Mouse (Mus musculus): Measurements from ENCODE around the gene Slain2. TPM values are rescaled to one million over a fixed set of nuclear protein-coding genes. Genes with fewer than 3 reads are reported as not detected.

Slain2 gene
- polyA plus RNA-seq, 2 experiments = 4.5 to 5.4 TPM

DNA sequence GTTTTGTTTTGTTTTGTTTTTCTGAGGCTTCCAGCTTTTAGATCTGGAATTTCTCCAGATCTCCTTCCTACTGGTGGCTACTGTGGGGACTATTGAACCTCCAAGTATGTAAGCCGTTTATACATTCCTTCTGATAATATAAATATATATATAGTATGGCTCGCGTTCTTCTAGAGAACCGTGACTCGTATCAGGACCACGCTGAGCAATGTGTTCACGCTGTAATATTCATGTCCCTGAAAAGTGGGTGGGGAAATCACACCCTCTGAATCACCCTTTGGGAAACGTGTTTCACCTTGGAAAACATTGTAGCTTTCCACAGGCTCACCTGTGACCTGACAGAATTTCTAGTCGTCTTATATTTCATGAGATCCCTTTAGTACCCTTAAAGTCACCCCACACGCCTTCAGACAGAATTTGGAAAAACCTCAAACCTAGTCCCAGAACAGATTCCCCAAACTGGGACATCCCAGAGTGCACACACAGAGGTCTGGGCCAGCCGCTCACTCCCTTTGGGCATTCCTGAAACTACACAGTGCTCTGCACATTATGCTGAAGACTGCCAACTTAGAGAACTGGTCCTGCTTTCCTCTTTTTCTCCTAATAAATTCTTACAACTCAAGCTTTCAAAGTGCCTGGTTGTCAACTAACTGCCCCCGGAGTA, 32.2 kb upstream of the Slain2 start:
- H3K9ac ChIP-seq (replicated peaks) = no peak overlapping the region
- H3K4me1 ChIP-seq (replicated peaks; ENCODE audit: control insufficient read depth in 2 of 2, insufficient read depth in 2 of 2, low read length in 1 of 2) = 0 out of 4 replicates have a peak, but pooled peaks cover 0 to 2% of the 10 kb centered on the region in 2 experiments
- DNase-seq (ENCODE audit: low read depth in 3 of 3, low spot score in 3 of 3) (no peak), ATAC-seq (ENCODE audit: insufficient read depth) (no peak)
- H3K4me3 ChIP-seq (ENCODE audit: insufficient read depth in 1 of 2, low read depth in 2 of 2, low read length in 2 of 2) = no peak overlapping the region
- no peak overlapping the region for H3K4me2 ChIP-seq (ENCODE audit: low read depth)
- H3K9me3 ChIP-seq (ENCODE audit: control insufficient read depth, low read length) = no peaks in the 10 kb centered on the region
- H3K27ac ChIP-seq = no peak overlapping the region
- WGBS (ENCODE audit: insufficient replicate concordance) = 63% methylated on average over 12 of the region's 12 CpGs
- no peaks in the 10 kb centered on the region for H3K27me3 ChIP-seq (ENCODE audit: control insufficient read depth, insufficient read depth, low read length)
- TF ChIP-seq CTCF (IDR thresholded peaks at IDR 0.05; ENCODE audit: low read depth) = no peak
- no peak for TF ChIP-seq EP300 (IDR thresholded peaks at IDR 0.05; ENCODE audit: low read depth)
- H3K36me3 ChIP-seq (replicated peaks; ENCODE audit: control insufficient read depth, insufficient read depth, low read depth) = no peaks in the 10 kb centered on the region

DNA sequence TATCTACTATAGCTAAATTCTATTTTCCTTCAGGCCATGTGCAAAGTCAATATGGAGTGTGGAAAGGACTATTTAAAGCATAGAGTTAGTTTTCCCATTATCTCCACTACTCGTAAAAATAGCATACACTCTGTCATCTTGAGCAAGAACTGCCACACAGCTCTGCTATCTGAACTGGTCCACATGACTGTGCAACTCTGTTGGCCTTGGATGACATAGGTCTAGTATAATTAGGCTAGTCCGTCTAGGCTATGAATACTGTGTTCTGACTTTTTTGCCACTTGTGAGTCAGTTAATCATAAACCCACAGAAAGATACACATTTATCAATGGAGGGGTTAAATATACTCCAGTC, 31.7 kb upstream of the Slain2 start:
- Histone ChIP-seq H3K9ac (replicated peaks) (no peak overlapping the region), H3K4me1 (replicated peaks; ENCODE audit: control insufficient read depth in 2 of 2, insufficient read depth in 2 of 2, low read length in 1 of 2) (0 out of 4 replicates have a peak, but pooled peaks cover 0 to 2% of the 10 kb centered on the region in 2 experiments), H3K36me3 (replicated peaks; ENCODE audit: control insufficient read depth, insufficient read depth, low read depth) (no peaks in the 10 kb centered on the region), H3K4me3 (ENCODE audit: insufficient read depth in 1 of 2, low read depth in 2 of 2, low read length in 2 of 2) (no peak overlapping the region), H3K27ac (no peak overlapping the region), H3K4me2 (ENCODE audit: low read depth) (no peak overlapping the region), H3K9me3 (ENCODE audit: control insufficient read depth, low read length) (no peaks in the 10 kb centered on the region), H3K27me3 (ENCODE audit: control insufficient read depth, insufficient read depth, low read length) (no peaks in the 10 kb centered on the region)
- DNase-seq (ENCODE audit: low read depth in 3 of 3, low spot score in 3 of 3) (no peak), ATAC-seq (ENCODE audit: insufficient read depth) (no peak)
- 22% methylated on average over 2 of the region's 2 CpGs for WGBS (ENCODE audit: insufficient replicate concordance)
- TF ChIP-seq CTCF (IDR thresholded peaks at IDR 0.05; ENCODE audit: low read depth) (no peak), EP300 (IDR thresholded peaks at IDR 0.05; ENCODE audit: low read depth) (no peak)

DNA sequence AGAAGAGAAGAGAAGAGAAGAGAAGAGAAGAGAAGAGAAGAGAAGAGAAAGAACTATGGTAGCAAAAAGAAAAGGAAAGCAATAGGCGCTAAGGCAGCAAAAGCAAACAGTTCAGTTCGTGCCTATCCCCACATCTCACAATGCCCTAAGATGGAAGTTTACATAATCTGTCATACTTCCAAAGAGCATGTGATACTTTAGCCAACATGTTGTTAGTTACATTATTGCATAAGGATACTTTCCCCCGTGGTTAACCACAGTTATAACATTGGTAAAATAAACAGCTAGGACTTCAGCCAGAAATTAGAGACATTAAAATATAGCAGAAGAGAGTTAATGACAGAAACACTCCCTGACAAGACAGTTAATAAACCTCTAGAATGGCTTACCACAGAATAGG, 30.4 kb upstream of the Slain2 start:
- Histone ChIP-seq H3K27ac (no peak overlapping the region), H3K9ac (replicated peaks) (no peak overlapping the region), H3K9me3 (ENCODE audit: control insufficient read depth, low read length) (no peaks in the 10 kb centered on the region), H3K36me3 (replicated peaks; ENCODE audit: control insufficient read depth, insufficient read depth, low read depth) (no peaks in the 10 kb centered on the region), H3K4me1 (replicated peaks; ENCODE audit: control insufficient read depth in 2 of 2, insufficient read depth in 2 of 2, low read length in 1 of 2) (no peaks in the 10 kb centered on the region), H3K4me3 (ENCODE audit: insufficient read depth in 1 of 2, low read depth in 2 of 2, low read length in 2 of 2) (no peak overlapping the region), H3K4me2 (ENCODE audit: low read depth) (no peak overlapping the region), H3K27me3 (ENCODE audit: control insufficient read depth, insufficient read depth, low read length) (no peaks in the 10 kb centered on the region)
- no peak for ATAC-seq (ENCODE audit: insufficient read depth)
- WGBS (ENCODE audit: insufficient replicate concordance) = 44% methylated on average over 3 of the region's 3 CpGs
- DNase-seq (ENCODE audit: low read depth in 3 of 3, low spot score in 3 of 3) = no peak
- TF ChIP-seq CTCF (IDR thresholded peaks at IDR 0.05; ENCODE audit: low read depth) = no peak
- no peak for TF ChIP-seq EP300 (IDR thresholded peaks at IDR 0.05; ENCODE audit: low read depth)

DNA sequence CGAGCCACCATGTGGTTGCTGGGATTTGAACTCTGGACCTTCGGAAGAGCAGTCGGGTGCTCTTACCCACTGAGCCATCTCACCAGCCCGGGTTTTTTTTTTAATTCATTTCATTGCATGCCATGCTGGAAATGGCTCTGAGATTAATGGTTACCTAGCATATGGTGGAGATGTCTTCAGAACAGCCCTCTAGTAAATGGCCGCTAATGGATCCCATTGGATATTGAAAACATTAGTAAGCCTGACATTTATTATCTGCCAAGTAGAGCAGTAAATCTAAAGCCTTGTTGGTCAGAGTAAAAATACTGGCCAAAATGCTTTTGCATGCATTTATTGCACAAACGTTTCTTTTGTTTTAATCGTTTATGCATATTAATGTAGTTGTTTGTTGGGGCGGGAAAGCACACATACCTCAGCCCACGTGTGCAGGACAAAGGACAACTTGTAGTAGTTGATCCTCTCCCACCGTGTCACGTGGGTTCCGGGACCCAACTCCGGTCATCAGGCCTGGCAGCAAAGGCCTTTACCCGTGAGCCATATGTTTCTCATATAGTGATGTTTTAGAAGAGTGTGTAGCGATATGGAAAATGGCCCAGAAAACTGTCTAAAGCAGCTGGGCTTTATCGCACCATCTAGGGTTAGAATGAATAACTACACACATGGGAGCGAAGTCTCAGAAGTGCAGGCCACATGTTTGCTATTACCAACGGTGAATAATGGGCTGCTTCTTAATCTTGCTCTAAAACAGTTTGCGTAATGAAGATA, 27.5 kb upstream of the Slain2 start:
- H3K27ac ChIP-seq = no peak overlapping the region
- H3K36me3 ChIP-seq (replicated peaks; ENCODE audit: control insufficient read depth, insufficient read depth, low read depth) = no peaks in the 10 kb centered on the region
- H3K9ac ChIP-seq (replicated peaks) = no peak overlapping the region
- TF ChIP-seq EP300 (IDR thresholded peaks at IDR 0.05; ENCODE audit: low read depth) (no peak), CTCF (IDR thresholded peaks at IDR 0.05; ENCODE audit: low read depth) (no peak)
- H3K27me3 ChIP-seq (ENCODE audit: control insufficient read depth, insufficient read depth, low read length) = no peaks in the 10 kb centered on the region
- H3K9me3 ChIP-seq (ENCODE audit: control insufficient read depth, low read length) = no peaks in the 10 kb centered on the region
- no peak overlapping the region for H3K4me2 ChIP-seq (ENCODE audit: low read depth)
- no peak overlapping the region for H3K4me3 ChIP-seq (ENCODE audit: insufficient read depth in 1 of 2, low read depth in 2 of 2, low read length in 2 of 2)
- no peak for ATAC-seq (ENCODE audit: insufficient read depth)
- 77% methylated on average over 18 of the region's 19 CpGs for WGBS (ENCODE audit: insufficient replicate concordance)
- peaks cover 0 to under 1% of the 10 kb centered on the region in 2 experiments; a peak in 1 of 4 replicates for H3K4me1 ChIP-seq (replicated peaks; ENCODE audit: control insufficient read depth in 2 of 2, insufficient read depth in 2 of 2, low read length in 1 of 2)
- no peak for DNase-seq (ENCODE audit: low read depth in 3 of 3, low spot score in 3 of 3)

DNA sequence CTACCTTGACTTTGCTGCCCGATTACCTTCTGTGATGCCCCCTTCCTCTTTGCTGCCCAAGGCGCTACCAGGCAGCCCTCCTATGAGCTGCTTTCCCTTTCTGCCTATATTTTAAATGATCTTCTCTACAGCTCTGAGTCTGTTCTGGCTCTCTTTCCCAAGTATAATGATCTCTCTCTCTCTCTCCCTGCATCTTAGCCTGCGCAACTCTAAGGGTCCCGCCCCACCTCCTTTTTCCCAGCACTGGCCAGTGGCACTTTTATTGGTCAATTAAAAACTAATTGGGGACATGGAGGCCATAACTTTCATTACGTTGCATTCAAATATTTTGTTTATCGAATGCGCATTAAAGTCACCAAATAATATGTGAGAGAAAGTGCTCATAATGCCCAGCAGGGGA, 25.8 kb upstream of the Slain2 start:
- no peaks in the 10 kb centered on the region for H3K9me3 ChIP-seq (ENCODE audit: control insufficient read depth, low read length)
- H3K36me3 ChIP-seq (replicated peaks; ENCODE audit: control insufficient read depth, insufficient read depth, low read depth) = no peaks in the 10 kb centered on the region
- no peak overlapping the region for H3K4me3 ChIP-seq (ENCODE audit: insufficient read depth in 1 of 2, low read depth in 2 of 2, low read length in 2 of 2)
- TF ChIP-seq CTCF (IDR thresholded peaks at IDR 0.05; ENCODE audit: low read depth) (no peak), EP300 (IDR thresholded peaks at IDR 0.05; ENCODE audit: low read depth) (no peak)
- DNase-seq (ENCODE audit: low read depth in 3 of 3, low spot score in 3 of 3) (no peak), ATAC-seq (ENCODE audit: insufficient read depth) (no peak)
- no peaks in the 10 kb centered on the region for H3K27me3 ChIP-seq (ENCODE audit: control insufficient read depth, insufficient read depth, low read length)
- no peak overlapping the region for H3K9ac ChIP-seq (replicated peaks)
- WGBS (ENCODE audit: insufficient replicate concordance) = 78% methylated on average over 7 of the region's 7 CpGs
- no peak overlapping the region for H3K4me2 ChIP-seq (ENCODE audit: low read depth)
- peaks cover 0 to 2% of the 10 kb centered on the region in 2 experiments; a peak in 1 of 4 replicates for H3K4me1 ChIP-seq (replicated peaks; ENCODE audit: control insufficient read depth in 2 of 2, insufficient read depth in 2 of 2, low read length in 1 of 2)
- H3K27ac ChIP-seq = no peak overlapping the region
